Mouse (Mus musculus): Measurements from ENCODE around the gene Olfr1043. TPM values are rescaled to one million over a fixed set of nuclear protein-coding genes. Genes with fewer than 3 reads are reported as not detected.
"Not testable (repeated sequence)": the region's sequence is repeated elsewhere in the genome, so short reads cannot be mapped to it uniquely, and the experiment has no call there.

Olfr1043 gene
- total RNA-seq (2021), result not detected
- long read RNA-seq, result 0 reads

DNA sequence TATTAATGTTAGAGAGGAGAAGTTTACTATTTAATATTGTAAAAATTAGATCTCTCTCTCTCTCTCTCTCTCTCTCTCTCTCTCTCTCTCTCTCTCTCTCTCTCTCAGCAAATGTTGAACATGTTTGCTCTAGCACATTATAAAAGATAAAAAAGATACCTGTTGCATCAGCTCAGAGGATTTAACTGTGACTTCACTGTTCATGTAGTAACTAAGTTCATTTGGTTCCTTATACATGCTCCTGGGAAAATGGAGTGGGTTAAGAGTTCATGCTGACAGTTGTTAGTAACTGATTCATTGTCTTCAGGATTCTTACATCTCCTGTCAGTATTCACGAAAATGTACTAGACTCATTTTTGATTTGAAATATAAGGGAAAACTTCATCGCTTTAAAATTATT lies at the start of gene Olfr1043:
TSS of gene Olfr1043 (minus strand) at position 101 of the 400 bp plus-strand sequence.
- DNase-seq (ENCODE audit: low spot score in 2 of 2), result no peak

DNA sequence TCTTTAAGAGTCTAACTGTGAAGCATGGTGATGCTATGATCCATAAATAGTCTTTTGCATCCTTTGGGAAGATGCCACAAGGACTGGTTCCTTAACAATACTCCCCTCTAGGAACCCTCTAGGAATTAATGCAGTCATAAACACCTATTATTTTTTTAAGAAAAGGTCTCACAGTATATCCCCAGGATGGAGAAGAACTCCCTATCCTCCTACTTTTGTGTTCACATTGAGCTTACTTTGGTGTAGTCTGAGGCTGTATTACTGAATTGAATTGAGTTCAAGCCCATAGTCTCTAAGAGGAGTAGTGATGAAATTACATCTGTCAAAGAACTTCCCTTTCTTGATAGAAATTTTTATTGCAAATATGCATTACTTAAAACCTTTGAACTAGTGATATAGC lies 35.6 kb upstream of the Olfr1043 start, which contains the start of gene Olfr1045:
TSS of gene Olfr1045 (minus strand) at position 101 of the 400 bp plus-strand sequence.
- no peak for DNase-seq (ENCODE audit: low spot score in 2 of 2)

DNA sequence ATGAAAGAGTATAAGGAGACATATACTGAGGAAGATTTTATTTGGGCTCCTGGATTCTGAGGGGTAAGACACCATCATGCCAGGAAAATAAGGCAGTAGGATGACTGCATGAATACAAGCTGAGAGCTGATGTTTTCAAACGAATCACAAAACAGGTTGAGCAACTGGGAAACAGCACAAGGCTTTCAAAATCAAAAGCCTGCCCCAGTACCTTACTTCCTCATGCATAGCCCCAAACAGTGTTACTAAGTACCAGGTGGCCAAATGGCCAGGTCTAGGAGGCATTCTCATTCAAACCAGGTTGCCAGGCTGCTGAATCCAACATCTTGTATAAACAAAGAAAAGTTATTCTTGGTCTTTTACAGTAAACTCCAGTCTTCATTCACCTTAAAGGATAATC lies 28.5 kb upstream of the Olfr1043 start:
- no peak for DNase-seq (ENCODE audit: low spot score in 2 of 2)

DNA sequence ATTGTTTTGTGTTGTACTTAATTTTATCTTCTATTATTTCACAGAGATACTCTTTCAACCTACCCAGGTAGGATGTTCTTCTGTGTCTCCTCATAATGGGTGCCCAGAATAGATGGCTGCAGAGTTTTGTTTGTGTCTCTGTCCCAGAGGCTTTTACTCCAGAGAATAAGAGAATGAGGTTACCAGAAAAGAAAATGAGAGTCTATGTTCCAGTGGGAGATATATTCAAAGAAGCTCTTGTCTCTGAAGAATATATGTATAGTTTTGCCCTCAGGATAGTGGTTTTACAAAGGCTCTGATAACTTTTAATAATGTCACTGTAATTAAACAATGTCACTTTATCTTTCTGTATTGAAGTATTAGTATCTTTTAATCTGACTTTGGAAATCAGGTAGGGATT lies 18.3 kb upstream of the Olfr1043 start, which contains the start of gene Olfr52:
TSS of gene Olfr52 (minus strand) at position 101 of the 400 bp plus-strand sequence.
- no peak for DNase-seq (ENCODE audit: low spot score in 2 of 2)

DNA sequence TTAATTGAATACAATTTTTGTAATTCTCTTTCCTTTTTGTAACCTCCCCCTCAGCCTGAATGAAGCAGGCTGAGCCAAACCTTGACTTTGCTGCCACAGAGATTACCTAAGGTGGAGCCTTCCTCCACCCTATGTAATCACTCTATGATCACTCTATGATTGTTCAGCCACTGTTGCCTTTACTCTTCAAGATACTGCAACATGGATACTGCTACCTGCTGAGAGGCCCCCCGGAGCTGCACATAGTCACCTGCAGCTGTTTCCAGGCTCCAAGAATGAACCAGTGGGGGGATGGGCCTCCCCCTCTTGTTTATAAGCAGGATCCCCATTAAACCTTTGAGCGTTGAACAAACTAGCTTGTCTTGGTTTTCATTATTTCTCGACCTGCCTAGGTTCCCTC lies 12.6 kb upstream of the Olfr1043 start:
- DNase-seq (ENCODE audit: low spot score in 2 of 2), result no peak

DNA sequence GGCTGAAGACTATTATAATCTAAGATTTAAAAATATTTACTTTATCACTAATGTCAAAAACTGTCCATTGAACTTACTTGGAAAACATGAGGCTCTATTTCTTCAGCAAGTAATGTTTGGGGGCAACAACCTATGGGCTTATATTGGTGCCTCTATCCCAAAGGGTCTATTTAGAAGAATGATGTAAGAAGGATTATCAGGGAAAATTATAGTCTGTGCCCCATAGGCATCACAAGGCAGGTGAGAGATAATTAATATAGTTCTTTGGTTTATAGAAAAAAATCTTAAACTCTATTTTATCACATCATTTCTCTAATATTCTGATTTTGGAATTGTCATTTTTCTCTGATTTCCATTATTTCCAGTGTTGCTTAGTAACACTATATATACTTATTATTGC lies 10.4 kb upstream of the Olfr1043 start, which contains the start of gene Olfr1044:
TSS of gene Olfr1044 (minus strand) at position 101 of the 400 bp plus-strand sequence.
- DNase-seq (ENCODE audit: low spot score in 2 of 2), result no peak

DNA sequence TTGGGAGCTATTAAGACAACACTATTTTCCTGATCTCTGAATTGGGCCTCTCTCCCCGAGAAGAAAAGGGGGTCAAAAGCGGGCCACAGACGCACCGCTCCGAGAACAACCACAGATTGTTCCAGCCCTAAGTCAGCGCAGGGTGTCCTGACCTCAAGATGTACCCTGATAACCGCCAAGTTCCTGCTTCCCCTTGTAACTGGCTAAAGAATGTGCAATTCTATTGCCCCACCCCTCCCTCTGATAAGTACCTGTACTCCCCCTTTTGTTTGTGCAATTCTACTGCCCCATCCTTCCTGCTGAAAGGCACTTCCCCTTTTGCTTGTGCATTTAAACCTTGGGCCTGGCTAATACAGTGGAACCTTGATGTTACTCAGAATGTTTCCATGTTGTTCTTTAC lies 8.1 kb upstream of the Olfr1043 start:
- not testable (repeated sequence) for DNase-seq (ENCODE audit: low spot score in 2 of 2)

DNA sequence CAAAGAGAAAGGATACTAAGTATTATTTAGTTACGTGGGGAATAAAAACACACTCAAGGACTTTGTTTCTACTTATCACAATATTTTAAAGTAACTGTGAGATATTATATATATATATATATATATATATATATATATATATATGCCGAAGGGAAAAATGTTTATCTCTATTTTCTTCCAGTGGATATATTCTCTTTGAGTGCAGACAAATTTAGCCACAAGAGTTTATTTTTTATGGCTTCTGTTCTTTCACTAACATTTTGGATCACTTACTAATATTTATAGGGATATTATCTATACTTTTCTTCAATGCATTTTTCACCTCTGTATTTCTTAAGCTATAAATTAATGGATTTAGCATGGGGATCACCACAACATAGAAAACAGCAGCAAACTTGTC lies 5.6 kb downstream of the Olfr1043 start, which contains the start of gene Olfr1042:
TSS of gene Olfr1042 (minus strand) at position 101 of the 400 bp plus-strand sequence.
- DNase-seq (ENCODE audit: low spot score in 2 of 2), result no peak

DNA sequence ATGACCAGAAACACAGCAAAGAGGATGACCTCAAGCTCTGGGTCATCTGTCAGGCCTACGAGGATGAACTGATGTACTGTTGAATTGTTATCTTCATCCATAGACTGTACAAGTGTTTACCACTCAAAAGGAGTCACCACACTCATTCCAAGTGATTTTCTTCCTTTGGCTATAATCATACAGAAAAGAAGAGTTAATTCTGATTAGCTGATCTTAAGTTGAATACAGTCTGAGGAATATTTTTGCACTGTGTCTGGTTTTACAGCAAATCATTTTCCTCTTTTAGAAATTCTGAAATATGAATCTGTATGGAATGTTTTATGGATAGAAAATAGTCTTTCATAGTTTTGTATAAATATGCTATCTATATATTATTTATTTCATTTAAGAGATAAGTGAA lies 20.7 kb downstream of the Olfr1043 start, which contains the start of gene Olfr1040:
TSS of gene Olfr1040 (minus strand) at position 101 of the 400 bp plus-strand sequence.
- DNase-seq (ENCODE audit: low spot score in 2 of 2), result no peak

DNA sequence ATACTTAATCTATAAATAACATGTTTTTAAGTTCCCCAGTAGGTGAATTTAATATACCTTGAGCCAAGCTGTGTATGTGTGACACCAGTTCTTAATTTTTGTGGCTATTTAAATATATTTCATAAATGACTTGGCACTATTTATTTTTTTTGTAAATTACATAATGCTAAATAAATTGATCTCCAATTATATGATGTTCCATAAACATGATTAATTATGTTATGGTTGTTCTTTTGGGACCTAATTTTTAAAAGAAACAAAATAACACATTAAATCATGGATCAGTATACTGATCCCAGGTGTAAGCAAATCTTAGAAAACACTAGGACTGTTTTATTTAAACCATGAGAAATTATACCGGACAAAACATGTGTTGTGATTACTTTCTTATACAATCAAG lies 31.5 kb downstream of the Olfr1043 start, which contains the start of gene Olfr1039:
TSS of gene Olfr1039 (minus strand) at position 101 of the 400 bp plus-strand sequence.
- DNase-seq (ENCODE audit: low spot score in 2 of 2), result no peak

Other genes starting within 250 kb of the Olfr1043 start
- gene Olfr1026, start 246.0 kb downstream of the Olfr1043 start, total RNA-seq (2021), result not detected
- not detected for gene Olfr1028, start 217.1 kb downstream of the Olfr1043 start, total RNA-seq (2021)
- not detected for gene Olfr1029, start 193.6 kb downstream of the Olfr1043 start, total RNA-seq (2021)
- not detected for gene Olfr1030, start 188.2 kb downstream of the Olfr1043 start, total RNA-seq (2021)
- gene Olfr1031, start 177.2 kb downstream of the Olfr1043 start, total RNA-seq (2021), result not detected
- not detected for gene Olfr1032, start 162.0 kb downstream of the Olfr1043 start, total RNA-seq (2021)
- not detected for gene Olfr1033, start 146.9 kb downstream of the Olfr1043 start, total RNA-seq (2021)
- gene Olfr1034, start 121.7 kb downstream of the Olfr1043 start, total RNA-seq (2021), result not detected
- gene Olfr1036, start 93.5 kb downstream of the Olfr1043 start, total RNA-seq (2021), result not detected
- gene Olfr1037, start 80.1 kb downstream of the Olfr1043 start, total RNA-seq (2021), result not detected
- gene Olfr1039, start 31.6 kb downstream of the Olfr1043 start, total RNA-seq (2021), result not detected
- not detected for gene Olfr1040, start 20.8 kb downstream of the Olfr1043 start, total RNA-seq (2021)
- not detected for gene Olfr1042, start 5.7 kb downstream of the Olfr1043 start, total RNA-seq (2021)
- not detected for gene Olfr1044, start 10.3 kb upstream of the Olfr1043 start, total RNA-seq (2021)
- not detected for gene Olfr52, start 18.2 kb upstream of the Olfr1043 start, total RNA-seq (2021)
- not detected for gene Olfr1045, start 35.5 kb upstream of the Olfr1043 start, total RNA-seq (2021)
- not detected for gene Olfr1046, start 51.8 kb upstream of the Olfr1043 start, total RNA-seq (2021)
- gene Olfr1047, start 63.9 kb upstream of the Olfr1043 start, total RNA-seq (2021), result not detected
- gene Olfr1048, start 72.8 kb upstream of the Olfr1043 start, total RNA-seq (2021), result not detected
- not detected for gene Olfr1049, start 90.8 kb upstream of the Olfr1043 start, total RNA-seq (2021)
- not detected for gene Olfr1051, start 111.6 kb upstream of the Olfr1043 start, total RNA-seq (2021)
- gene Olfr1052, start 124.9 kb upstream of the Olfr1043 start, total RNA-seq (2021), result not detected
- not detected for gene Olfr1053, start 147.8 kb upstream of the Olfr1043 start, total RNA-seq (2021)
- not detected for gene Olfr1054, start 167.9 kb upstream of the Olfr1043 start, total RNA-seq (2021)
- not detected for gene Olfr1055, start 182.8 kb upstream of the Olfr1043 start, total RNA-seq (2021)
- not detected for gene Olfr1056, start 194.9 kb upstream of the Olfr1043 start, total RNA-seq (2021)
- gene Olfr1057, start 210.9 kb upstream of the Olfr1043 start, total RNA-seq (2021), result not detected
- not detected for gene Olfr1058, start 221.0 kb upstream of the Olfr1043 start, total RNA-seq (2021)
- gene Olfr1061, start 246.5 kb upstream of the Olfr1043 start, total RNA-seq (2021), result not detected